Mouse (Mus musculus) lung, adult 2 months (tissue): Measurements from ENCODE around the gene Susd6. TPM values are rescaled to one million over a fixed set of nuclear protein-coding genes. Genes with fewer than 3 reads are reported as not detected.

Source experiments
- DNase-seq: peaks from one replicate; pipeline ENCODE4 v3.0.0; 2022
- H3K4me1 ChIP-seq: fragments of 200-500 bp; 2 replicates; pipeline ENCODE4 v1.6.1; 2011; ENCODE audit warnings: low read length; ENCODE audit not compliant: control insufficient read depth, insufficient read depth
- H3K4me3 ChIP-seq: fragments of 200-500 bp; replicated peaks from 2 replicates; pipeline ENCODE3; 2011; ENCODE audit warnings: low read depth, mild to moderate bottlenecking, control low read depth, low read length; ENCODE audit errors: extremely low read depth
- CTCF ChIP-seq: fragments of 200-500 bp; IDR thresholded peaks from 2 replicates; pipeline ENCODE4 v1.5.1; 2011; ENCODE audit warnings: mild to moderate bottlenecking, low read length, control low read depth; ENCODE audit not compliant: insufficient read depth
- POLR2A ChIP-seq: fragments of 200-500 bp; IDR thresholded peaks from 2 replicates; pipeline ENCODE4 v1.6.1; 2011; ENCODE audit warnings: low read depth, mild to moderate bottlenecking, control low read depth, low read length, borderline replicate concordance; ENCODE audit errors: extremely low read depth
- WGBS: fragments of 180-500 bp; shearing (Covaris S2); methylation state at CpG from one replicate; pipeline ENCODE4 v1.1.7; 2018; 5-methylcytosine and 5-hydroxymethylcytosine counted together
- polyA plus RNA-seq: library from polyadenylated mRNA; depleted of rRNA; stranded (reverse); fragments of >200 nt; gene quantifications from 2 replicates; pipeline ENCODE4 v1.2.3, GENCODE M21; 2012

Susd6 gene
- polyA plus RNA-seq, 1 experiment: 83.3 TPM

- WGBS: 86% methylated on average over 1 of the region's 1 CpGs
- H3K4me3 ChIP-seq: no peak overlapping the region
- TF ChIP-seq POLR2A (no peak), CTCF (no peak)
- H3K4me1 ChIP-seq: peaks cover 52% of the 10 kb centered on the region
- no peak for DNase-seq
These were observed 51.3 kb downstream of the Susd6 start for GRCm38 (mm10) chr12:80841618-80842017.

- no peak for DNase-seq
- 88% methylated on average over 1 of the region's 1 CpGs for WGBS
- no peak for TF ChIP-seq POLR2A
- no peak for TF ChIP-seq CTCF
- H3K4me1 ChIP-seq: peaks cover 59% of the 10 kb centered on the region
- no peak overlapping the region for H3K4me3 ChIP-seq
These were observed 52.3 kb downstream of the Susd6 start for GRCm38 (mm10) chr12:80842609-80843008.

- DNase-seq: no peak
- Histone ChIP-seq H3K4me3 (no peak overlapping the region), H3K4me1 (peaks cover 56% of the 10 kb centered on the region)
- 26% methylated on average over 2 of the region's 2 CpGs for WGBS
- no peak for TF ChIP-seq CTCF
- TF ChIP-seq POLR2A: no peak
These were observed 52.9 kb downstream of the Susd6 start for GRCm38 (mm10) chr12:80843236-80843635.

GRCm38 (mm10) chr12:80843651-80844444 lies 53.5 kb downstream of the Susd6 start:
- DNase-seq: no peak

DNA sequence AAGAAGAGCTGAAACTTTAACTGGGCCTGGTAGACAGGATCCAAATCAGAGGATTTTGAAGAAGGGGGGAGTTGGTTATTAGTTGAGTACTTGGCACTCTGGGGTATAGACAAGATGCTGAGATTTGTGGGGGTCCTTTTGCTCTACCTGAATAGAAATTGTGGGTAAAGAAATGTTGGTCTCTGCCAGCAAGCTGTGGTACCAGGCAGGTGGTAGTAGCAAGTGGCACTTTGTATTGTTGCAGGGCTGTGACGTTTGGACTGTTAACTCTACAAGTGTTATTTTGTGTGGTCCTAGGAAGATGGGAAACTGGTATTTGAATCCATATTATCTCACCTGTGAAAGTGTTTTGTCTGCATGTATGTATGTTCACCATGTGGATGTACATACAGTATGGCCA lies 55.6 kb downstream of the Susd6 start:
- TF ChIP-seq POLR2A: no peak
- TF ChIP-seq CTCF: no peak
- 64% methylated on average over 1 of the region's 1 CpGs for WGBS
- peaks cover 47% of the 10 kb centered on the region for H3K4me1 ChIP-seq
- H3K4me3 ChIP-seq: no peak overlapping the region
- no peak for DNase-seq

More at GRCm38 (mm10) chr12:80843651-80844444, 53.5 kb downstream of the Susd6 start:
- no peak overlapping the region for H3K4me3 ChIP-seq
- peaks cover 52% of the 10 kb centered on the region for H3K4me1 ChIP-seq
- WGBS: 28% methylated on average over 4 of the region's 4 CpGs
- TF ChIP-seq POLR2A (no peak), CTCF (no peak)

- Histone ChIP-seq H3K4me3 (no peak overlapping the region), H3K4me1 (peaks cover 44% of the 10 kb centered on the region)
- no peak for DNase-seq
- WGBS: 14% methylated on average over 1 of the region's 1 CpGs
- TF ChIP-seq CTCF: no peak
- TF ChIP-seq POLR2A: no peak
These were observed 56.6 kb downstream of the Susd6 start for GRCm38 (mm10) chr12:80846861-80847268.

DNA sequence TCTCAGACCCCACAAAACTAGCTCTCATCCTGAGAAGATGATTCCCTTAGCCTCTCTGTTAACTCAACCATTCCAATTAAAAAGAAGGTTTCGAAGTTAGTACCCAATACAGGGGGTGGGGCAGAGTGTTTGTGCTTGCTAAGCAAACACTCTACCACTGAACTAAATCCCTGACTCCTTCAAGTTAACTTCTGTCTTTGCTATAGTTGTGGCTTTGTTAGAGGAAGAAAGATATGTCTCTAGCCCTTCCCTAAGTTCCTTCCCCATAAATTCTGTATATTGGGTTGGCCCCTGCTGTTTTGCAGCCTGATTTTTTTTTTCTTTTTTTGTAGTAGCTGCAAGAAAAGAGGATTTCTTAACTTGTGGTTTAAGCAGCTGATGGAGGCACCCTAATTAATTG lies 61.7 kb downstream of the Susd6 start:
- DNase-seq: no peak
- TF ChIP-seq POLR2A (no peak), CTCF (no peak)

GRCm38 (mm10) chr12:80853737-80854136 lies 63.4 kb downstream of the Susd6 start:
- no peak overlapping the region for H3K4me3 ChIP-seq
- 12% methylated on average over 3 of the region's 3 CpGs for WGBS
- no peak for TF ChIP-seq POLR2A
- TF ChIP-seq CTCF: no peak
- peaks cover 28% of the 10 kb centered on the region for H3K4me1 ChIP-seq
- no peak for DNase-seq

More for the DNA sequence above, 61.7 kb downstream of the Susd6 start:
- peaks cover 36% of the 10 kb centered on the region for H3K4me1 ChIP-seq
- 59% methylated on average over 1 of the region's 1 CpGs for WGBS
- no peak overlapping the region for H3K4me3 ChIP-seq

GRCm38 (mm10) chr12:80854671-80855070 lies 64.4 kb downstream of the Susd6 start:
- TF ChIP-seq CTCF (no peak), POLR2A (no peak)
- Histone ChIP-seq H3K4me3 (no peak overlapping the region), H3K4me1 (peaks cover 28% of the 10 kb centered on the region)
- 93% methylated on average over 4 of the region's 4 CpGs for WGBS
- no peak for DNase-seq

DNA sequence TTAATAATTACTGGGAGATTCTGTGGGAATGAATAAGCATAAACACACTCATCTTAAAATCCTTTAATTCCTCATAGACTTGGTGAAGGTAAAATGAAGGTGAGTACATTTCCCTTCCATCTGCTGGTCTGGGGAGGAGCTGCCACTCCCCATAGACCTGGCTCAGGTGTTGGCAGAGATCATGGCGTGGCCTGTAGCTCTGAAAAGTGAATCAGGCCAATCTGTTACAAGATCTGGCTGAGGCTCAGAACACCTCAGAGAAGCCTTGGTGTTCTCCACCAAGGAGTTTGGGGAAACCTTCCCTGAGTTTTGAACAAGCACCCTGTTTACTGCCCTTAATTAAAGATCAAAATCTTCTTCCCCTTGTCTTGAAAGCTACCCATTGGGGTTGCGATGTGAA lies 64.8 kb downstream of the Susd6 start:
- Histone ChIP-seq H3K4me3 (no peak overlapping the region), H3K4me1 (peaks cover 27% of the 10 kb centered on the region)
- WGBS: 60% methylated on average over 2 of the region's 2 CpGs
- TF ChIP-seq CTCF (no peak), POLR2A (no peak)
- no peak for DNase-seq
